ENCODE assay signal across 13 mouse cellular contexts in genomic region chr4:141048810-141049475, GRCm38 (mm10). TPM values are rescaled to one million over a fixed set of nuclear protein-coding genes. Genes with fewer than 3 reads are reported as not detected.
A peak's percentile ranks its signal among the peaks of the same experiment; 100 is the strongest.
DNase-seq lines count a peak whose midpoint lies in the region; ATAC-seq lines count a peak whose summit lies in the region.
"Had no signal": no experiment of that assay in that cellular context is flagged by ENCODE, and none has a peak within 500 bp of the region (broad histone marks: within the 10 kb centered on the region; RNA-seq: fewer than 3 reads in every experiment).

No protein-coding gene starts in this region.

- H3K4me1 ChIP-seq in limb, embryonic 12.5 days (replicated peaks) = peaks cover 21% of the 10 kb centered on the region
- peaks cover 23% of the 10 kb centered on the region for H3K4me1 ChIP-seq in limb, embryonic 10.5 days
- peaks cover 43% of the 10 kb centered on the region for H3K4me1 ChIP-seq in forebrain, embryonic 14.5 days (ENCODE audit: control insufficient read depth, insufficient read depth, low read length)
- H3K4me1 ChIP-seq in midbrain, embryonic 12.5 days = peaks cover 67% of the 10 kb centered on the region
- H3K4me1 ChIP-seq in stomach, embryonic 16.5 days (ENCODE audit: control insufficient read depth, insufficient read depth, low read length) = peaks cover 10% of the 10 kb centered on the region
- H3K4me1 ChIP-seq in intestine, embryonic 15.5 days (replicated peaks) = peaks cover 13% of the 10 kb centered on the region; the same call in 1 of the 2 replicates

- DNase-seq in limb, embryonic 10.5 days (ENCODE audit: low spot score) = no peak
- DNase-seq in forebrain, embryonic 14.5 days (ENCODE audit: low spot score) = peak; percentile 60
- DNase-seq in urinary bladder, postnatal 36 days (ENCODE audit: low spot score in 2 of 2) = no peak
- DNase-seq: cerebellum, postnatal 36 days; thymus, postnatal 25 days had no signal

- H3K9me3 ChIP-seq in limb, embryonic 12.5 days = no peaks in the 10 kb centered on the region
- H3K9me3 ChIP-seq in limb, embryonic 10.5 days (replicated peaks) = no peaks in the 10 kb centered on the region
- H3K9me3 ChIP-seq in forebrain, embryonic 14.5 days (replicated peaks; ENCODE audit: control insufficient read depth, low read length) = no peaks in the 10 kb centered on the region
- H3K9me3 ChIP-seq in midbrain, embryonic 12.5 days = no peaks in the 10 kb centered on the region
- no peaks in the 10 kb centered on the region for H3K9me3 ChIP-seq in stomach, embryonic 16.5 days (replicated peaks; ENCODE audit: control insufficient read depth, low read length)
- no peaks in the 10 kb centered on the region for H3K9me3 ChIP-seq in intestine, embryonic 15.5 days
- H3K9me3 ChIP-seq: heart, embryonic 13.5 days had no signal

- no peaks in the 10 kb centered on the region for H3K27me3 ChIP-seq in limb, embryonic 12.5 days
- no peaks in the 10 kb centered on the region for H3K27me3 ChIP-seq in limb, embryonic 10.5 days (ENCODE audit: low read depth, poor library complexity, severe bottlenecking)
- no peaks in the 10 kb centered on the region for H3K27me3 ChIP-seq in forebrain, embryonic 14.5 days (replicated peaks; ENCODE audit: control insufficient read depth, insufficient read depth, low read length)
- H3K27me3 ChIP-seq in midbrain, embryonic 12.5 days = no peaks in the 10 kb centered on the region
- no peaks in the 10 kb centered on the region for H3K27me3 ChIP-seq in stomach, embryonic 16.5 days (ENCODE audit: control insufficient read depth, insufficient read depth, low read length)
- no peaks in the 10 kb centered on the region for H3K27me3 ChIP-seq in intestine, embryonic 15.5 days (replicated peaks)
- H3K27me3 ChIP-seq: CH12.LX; heart, embryonic 13.5 days had no signal

- H3K4me2 ChIP-seq in limb, embryonic 12.5 days = no peak overlapping the region
- peak overlapping the region; percentile 43 for H3K4me2 ChIP-seq in forebrain, embryonic 14.5 days (ENCODE audit: low read length)
- peak overlapping the region; percentile 44 for H3K4me2 ChIP-seq in midbrain, embryonic 12.5 days (replicated peaks)
- H3K4me2 ChIP-seq in stomach, embryonic 16.5 days (ENCODE audit: low read depth, low read length) = no peak overlapping the region
- no peak overlapping the region for H3K4me2 ChIP-seq in intestine, embryonic 15.5 days (replicated peaks)
- H3K4me2 ChIP-seq: heart, embryonic 13.5 days had no signal

- no peak for ATAC-seq in limb, embryonic 12.5 days (ENCODE audit: insufficient number of reproducible peaks, insufficient read depth, low FRiP score, low TSS enrichment, low read depth)
- peak; percentile 13 for ATAC-seq in forebrain, embryonic 14.5 days
- peak; percentile 44 for ATAC-seq in midbrain, embryonic 12.5 days (ENCODE audit: low FRiP score, low read depth)
- ATAC-seq in stomach, embryonic 16.5 days (ENCODE audit: insufficient read depth, low FRiP score) = no peak
- no peak for ATAC-seq in intestine, embryonic 15.5 days

- H3K4me3 ChIP-seq in limb, embryonic 12.5 days (replicated peaks) = no peak overlapping the region
- H3K4me3 ChIP-seq in limb, embryonic 10.5 days = no peak overlapping the region
- H3K4me3 ChIP-seq in forebrain, embryonic 14.5 days (ENCODE audit: low read depth, low read length) = no peak overlapping the region; the same call in 1 of the 2 replicates
- peak overlapping the region; percentile 1; the same call in 1 of the 2 replicates for H3K4me3 ChIP-seq in midbrain, embryonic 12.5 days
- H3K4me3 ChIP-seq in stomach, embryonic 16.5 days (replicated peaks; ENCODE audit: low read length) = no peak overlapping the region
- H3K4me3 ChIP-seq in intestine, embryonic 15.5 days (replicated peaks) = no peak overlapping the region
- H3K4me3 ChIP-seq: heart, embryonic 13.5 days had no signal

- H3K36me3 ChIP-seq in limb, embryonic 12.5 days = peaks cover 61% of the 10 kb centered on the region
- H3K36me3 ChIP-seq in limb, embryonic 10.5 days = peaks cover 73% of the 10 kb centered on the region
- H3K36me3 ChIP-seq in forebrain, embryonic 14.5 days (ENCODE audit: control insufficient read depth, insufficient read depth, low read length) = peaks cover 16% of the 10 kb centered on the region; the same call in 1 of the 2 replicates
- peaks cover 17% of the 10 kb centered on the region for H3K36me3 ChIP-seq in midbrain, embryonic 12.5 days
- no peaks in the 10 kb centered on the region for H3K36me3 ChIP-seq in stomach, embryonic 16.5 days (ENCODE audit: control insufficient read depth, insufficient read depth, low read length)
- no peaks in the 10 kb centered on the region for H3K36me3 ChIP-seq in intestine, embryonic 15.5 days

- H3K9ac ChIP-seq in limb, embryonic 12.5 days (replicated peaks) = 0 out of 2 replicates have a peak overlapping the region, but pooled peaks have one; percentile 14
- peak overlapping the region; percentile 52 for H3K9ac ChIP-seq in forebrain, embryonic 14.5 days (ENCODE audit: low read length)
- H3K9ac ChIP-seq in midbrain, embryonic 12.5 days (replicated peaks) = peak overlapping the region; percentile 48
- H3K9ac ChIP-seq in stomach, embryonic 16.5 days (ENCODE audit: low read length) = no peak overlapping the region
- H3K9ac ChIP-seq in intestine, embryonic 15.5 days = no peak overlapping the region
- H3K9ac ChIP-seq: heart, embryonic 13.5 days; liver, embryonic 14.5 days had no signal

- 90% methylated on average over 17 of the region's 17 CpGs for WGBS in limb, embryonic 12.5 days
- WGBS in limb, embryonic 10.5 days = 90% methylated on average over 17 of the region's 17 CpGs
- 19% methylated on average over 17 of the region's 17 CpGs for WGBS in forebrain, embryonic 14.5 days
- 32% methylated on average over 17 of the region's 17 CpGs for WGBS in midbrain, embryonic 12.5 days
- 76% methylated on average over 17 of the region's 17 CpGs for WGBS in stomach, embryonic 16.5 days
- WGBS in intestine, embryonic 15.5 days = 85% methylated on average over 17 of the region's 17 CpGs

- H3K27ac ChIP-seq in limb, embryonic 12.5 days = no peak overlapping the region
- no peak overlapping the region for H3K27ac ChIP-seq in limb, embryonic 10.5 days
- peak overlapping the region; percentile 97 for H3K27ac ChIP-seq in forebrain, embryonic 14.5 days (ENCODE audit: low read depth, low read length)
- peak overlapping the region; percentile 94 for H3K27ac ChIP-seq in midbrain, embryonic 12.5 days (replicated peaks)
- peak overlapping the region; percentile 11; the same call in 1 of the 2 replicates for H3K27ac ChIP-seq in stomach, embryonic 16.5 days (ENCODE audit: low read length)
- H3K27ac ChIP-seq in intestine, embryonic 15.5 days = no peak overlapping the region
- H3K27ac ChIP-seq: heart, embryonic 13.5 days; liver, embryonic 14.5 days had no signal

RNA-seq across cellular contexts. Expression of gene Crocc, which starts 11.4 kb away (rescaled TPM):
- 11.1 and 13.2 TPM in 2 replicates for polyA plus RNA-seq in limb, embryonic 12.5 days (2016; fragmentation: Nextera tagmentation; extraction: Ambion mirVana)
- polyA plus RNA-seq in limb, embryonic 10.5 days (2016; fragmentation: Nextera tagmentation; extraction: Ambion mirVana) = 10.6 and 11.4 TPM in 2 replicates
- 6.6 and 7.8 TPM in 2 replicates for polyA plus RNA-seq in forebrain, embryonic 14.5 days (2014; fragmentation: Nextera tagmentation; extraction: Ambion mirVana)
- polyA plus RNA-seq in midbrain, embryonic 12.5 days (2016; fragmentation: Nextera tagmentation; extraction: Ambion mirVana) = 14.2 and 15.9 TPM in 2 replicates
- 2.8 and 3.0 TPM in 2 replicates for polyA plus RNA-seq in stomach, embryonic 16.5 days (2015; fragmentation: Nextera tagmentation; extraction: Ambion mirVana)
- polyA plus RNA-seq in intestine, embryonic 15.5 days (2015; fragmentation: Nextera tagmentation; extraction: Ambion mirVana) = 4.0 and 4.7 TPM in 2 replicates

RNA-seq across cellular contexts. Expression of gene Necap2, which starts 29.2 kb away (rescaled TPM):
- polyA plus RNA-seq in limb, embryonic 12.5 days (2016; fragmentation: Nextera tagmentation; extraction: Ambion mirVana) = 87.1 and 87.7 TPM in 2 replicates
- polyA plus RNA-seq in limb, embryonic 10.5 days (2016; fragmentation: Nextera tagmentation; extraction: Ambion mirVana) = 67.9 and 82.8 TPM in 2 replicates
- polyA plus RNA-seq in forebrain, embryonic 14.5 days (2014; fragmentation: Nextera tagmentation; extraction: Ambion mirVana) = 36.6 and 41.8 TPM in 2 replicates
- 54.7 and 56.8 TPM in 2 replicates for polyA plus RNA-seq in midbrain, embryonic 12.5 days (2016; fragmentation: Nextera tagmentation; extraction: Ambion mirVana)
- polyA plus RNA-seq in stomach, embryonic 16.5 days (2015; fragmentation: Nextera tagmentation; extraction: Ambion mirVana) = 97.5 and 102 TPM in 2 replicates
- 66.6 and 70.2 TPM in 2 replicates for polyA plus RNA-seq in intestine, embryonic 15.5 days (2015; fragmentation: Nextera tagmentation; extraction: Ambion mirVana)

RNA-seq across cellular contexts. Expression of gene Mfap2, which starts 38.7 kb away (rescaled TPM):
- polyA plus RNA-seq in limb, embryonic 12.5 days (2016; fragmentation: Nextera tagmentation; extraction: Ambion mirVana) = 512 and 562 TPM in 2 replicates
- polyA plus RNA-seq in limb, embryonic 10.5 days (2016; fragmentation: Nextera tagmentation; extraction: Ambion mirVana) = 444 and 521 TPM in 2 replicates
- 255 and 287 TPM in 2 replicates for polyA plus RNA-seq in forebrain, embryonic 14.5 days (2014; fragmentation: Nextera tagmentation; extraction: Ambion mirVana)
- polyA plus RNA-seq in midbrain, embryonic 12.5 days (2016; fragmentation: Nextera tagmentation; extraction: Ambion mirVana) = 240 and 287 TPM in 2 replicates
- polyA plus RNA-seq in stomach, embryonic 16.5 days (2015; fragmentation: Nextera tagmentation; extraction: Ambion mirVana) = 423 and 500 TPM in 2 replicates
- polyA plus RNA-seq in intestine, embryonic 15.5 days (2015; fragmentation: Nextera tagmentation; extraction: Ambion mirVana) = 329 and 347 TPM in 2 replicates

RNA-seq across cellular contexts. Expression of gene Spata21, which starts 39.2 kb away (rescaled TPM):
- polyA plus RNA-seq in limb, embryonic 12.5 days (2016; fragmentation: Nextera tagmentation; extraction: Ambion mirVana) = 0.28 TPM in 1 of 2 replicates, not detected in the other
- polyA plus RNA-seq in limb, embryonic 10.5 days (2016; fragmentation: Nextera tagmentation; extraction: Ambion mirVana) = 0.18 TPM in 1 of 2 replicates, not detected in the other
- polyA plus RNA-seq in forebrain, embryonic 14.5 days (2014; fragmentation: Nextera tagmentation; extraction: Ambion mirVana) = 0.19 TPM in 1 of 2 replicates, not detected in the other
- polyA plus RNA-seq in midbrain, embryonic 12.5 days (2016; fragmentation: Nextera tagmentation; extraction: Ambion mirVana) = 0.31 TPM in 1 of 2 replicates, not detected in the other
- 0.08 TPM in 1 of 2 replicates, not detected in the other for polyA plus RNA-seq in stomach, embryonic 16.5 days (2015; fragmentation: Nextera tagmentation; extraction: Ambion mirVana)
- not detected in 2 replicates for polyA plus RNA-seq in intestine, embryonic 15.5 days (2015; fragmentation: Nextera tagmentation; extraction: Ambion mirVana)
- polyA plus RNA-seq: heart, embryonic 13.5 days; liver, embryonic 14.5 days; spleen, adult 2 months had no signal

Comparison
In these comparisons a context has a peak if more than half of its experiments do, and no peak if none do; other contexts are left out.
1. ATAC-seq: peak in forebrain, embryonic 14.5 days (single experiment) and midbrain, embryonic 12.5 days (single experiment); none in limb, embryonic 12.5 days (single experiment), stomach, embryonic 16.5 days (single experiment) and intestine, embryonic 15.5 days (single experiment).
2. H3K27ac ChIP-seq: peak in forebrain, embryonic 14.5 days (single experiment), midbrain, embryonic 12.5 days (single experiment) and stomach, embryonic 16.5 days (single experiment); none in limb, embryonic 12.5 days (single experiment), limb, embryonic 10.5 days (single experiment) and intestine, embryonic 15.5 days (single experiment).
3. H3K4me2 ChIP-seq: peak in forebrain, embryonic 14.5 days (single experiment) and midbrain, embryonic 12.5 days (single experiment); none in limb, embryonic 12.5 days (single experiment), stomach, embryonic 16.5 days (single experiment) and intestine, embryonic 15.5 days (single experiment).
4. H3K9ac ChIP-seq: peak in limb, embryonic 12.5 days (single experiment), forebrain, embryonic 14.5 days (single experiment) and midbrain, embryonic 12.5 days (single experiment); none in stomach, embryonic 16.5 days (single experiment) and intestine, embryonic 15.5 days (single experiment).